Mouse (Mus musculus): Measurements from ENCODE around the gene Eif2ak1. TPM values are rescaled to one million over a fixed set of nuclear protein-coding genes. Genes with fewer than 3 reads are reported as not detected.

Gene Eif2ak1
- total and polyA plus RNA-seq, 2 experiments = 11.1 to 13.1 TPM

DNA sequence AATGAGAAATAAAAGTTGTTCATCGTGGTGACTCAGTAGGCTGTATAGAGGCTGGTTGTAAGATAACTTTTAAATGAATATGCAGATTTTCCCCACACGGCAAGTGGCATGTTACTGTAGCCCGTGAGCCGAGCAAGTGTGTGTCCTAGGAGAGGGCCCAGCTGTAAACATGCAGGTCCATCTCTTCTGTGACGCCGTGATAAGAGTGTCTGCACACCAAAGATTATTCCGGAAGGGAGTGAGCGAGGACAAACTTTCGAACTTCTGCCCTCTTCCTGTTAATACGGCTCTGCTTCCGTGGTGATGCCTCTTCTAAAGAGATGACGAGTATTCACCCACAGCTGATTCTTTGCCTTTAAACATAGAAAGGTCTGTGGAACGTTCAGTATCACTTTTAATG is 1.4 kb downstream of the Eif2ak1 start:
- no peaks in the 10 kb centered on the region for H3K36me3 ChIP-seq (ENCODE audit: control insufficient read depth, insufficient read depth, low read length)

DNA sequence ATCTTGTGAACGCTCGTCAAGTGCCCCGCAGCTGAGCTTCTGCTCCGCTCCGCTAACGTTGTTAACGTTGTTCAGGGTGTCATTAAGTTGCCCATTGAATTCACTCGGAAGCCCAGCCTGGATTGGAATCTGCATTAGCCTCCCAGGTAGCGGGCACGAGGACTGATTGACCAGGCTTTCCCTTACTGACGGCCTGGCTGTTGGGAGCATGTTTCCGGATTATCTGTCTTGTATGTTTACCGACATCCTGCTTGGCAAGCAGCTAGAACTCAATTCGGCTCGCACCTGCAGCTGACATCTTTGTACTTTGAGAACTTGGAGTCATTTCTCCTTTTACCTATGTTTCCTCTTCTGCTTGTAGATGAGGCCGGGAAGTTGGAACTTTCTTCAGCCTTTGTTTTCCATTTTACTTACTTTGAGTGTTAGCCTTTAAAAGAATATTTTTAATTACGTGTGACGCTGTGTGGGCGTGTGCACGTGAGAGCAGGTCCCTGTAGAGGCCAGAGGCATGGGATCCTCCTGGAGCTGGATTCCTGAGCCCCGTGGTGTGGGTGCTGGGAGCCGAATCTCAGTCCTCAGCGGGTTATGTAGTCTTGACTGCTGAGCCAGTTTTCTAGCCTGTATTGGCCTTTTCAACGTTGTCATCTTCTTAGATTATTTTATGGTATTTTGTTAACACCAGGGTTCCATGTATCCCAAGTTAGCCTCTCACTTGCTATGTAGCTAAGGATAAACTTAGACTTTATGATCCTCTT is 2.5 kb downstream of the Eif2ak1 start:
- no peaks in the 10 kb centered on the region for H3K36me3 ChIP-seq (ENCODE audit: control insufficient read depth, insufficient read depth, low read length)
- H3K27ac ChIP-seq (replicated peaks; ENCODE audit: insufficient read depth, low read depth, low read length) = no peak overlapping the region
- H3K4me1 ChIP-seq (ENCODE audit: control insufficient read depth, insufficient read depth, low read length) = peaks cover 9% of the 10 kb centered on the region
- H3K9ac ChIP-seq (ENCODE audit: low read depth, low read length) = no peak overlapping the region
- H3K4me3 ChIP-seq (ENCODE audit: insufficient read depth, low read depth, low read length) = no peak overlapping the region
- peak; percentile 60 for DNase-seq (ENCODE audit: extremely low read depth, low read depth, low spot score)
- H3K79me2 ChIP-seq (ENCODE audit: control insufficient read depth, insufficient read depth, low read length) = peaks cover 21% of the 10 kb centered on the region; the same call in 1 of the 2 replicates
- 65% methylated on average over 24 of the region's 24 CpGs for WGBS
- H3K27me3 ChIP-seq (ENCODE audit: control insufficient read depth, insufficient read depth, low read length) = no peaks in the 10 kb centered on the region
- TF ChIP-seq POLR2A (IDR thresholded peaks at IDR 0.05; ENCODE audit: extremely low read depth, insufficient read depth, low read length) (no peak), CTCF (IDR thresholded peaks at IDR 0.05; ENCODE audit: low read depth, low read length) (no peak)

More for the DNA sequence above, 1.4 kb downstream of the Eif2ak1 start:
- 50% methylated on average over 13 of the region's 13 CpGs for whole genome bisulfite sequencing
- Histone ChIP-seq H3K4me1 (ENCODE audit: control insufficient read depth, insufficient read depth, low read length) (peaks cover 9% of the 10 kb centered on the region), H3K4me3 (ENCODE audit: insufficient read depth, low read depth, low read length) (no peak overlapping the region; the same call in 1 of the 2 replicates), H3K9ac (ENCODE audit: low read depth, low read length) (no peak overlapping the region), H3K27me3 (ENCODE audit: control insufficient read depth, insufficient read depth, low read length) (no peaks in the 10 kb centered on the region), H3K79me2 (ENCODE audit: control insufficient read depth, insufficient read depth, low read length) (peaks cover 21% of the 10 kb centered on the region; the same call in 1 of the 2 replicates), H3K27ac (replicated peaks; ENCODE audit: insufficient read depth, low read depth, low read length) (no peak overlapping the region)
- TF ChIP-seq CTCF (IDR thresholded peaks at IDR 0.05; ENCODE audit: low read depth, low read length) (no peak), POLR2A (IDR thresholded peaks at IDR 0.05; ENCODE audit: extremely low read depth, insufficient read depth, low read length) (no peak)
- DNase-seq (ENCODE audit: extremely low read depth, low read depth, low spot score) = peak; percentile 14

- 90% methylated on average over 5 of the region's 5 CpGs for WGBS
- TF ChIP-seq CTCF (IDR thresholded peaks at IDR 0.05; ENCODE audit: low read depth, low read length) (no peak), POLR2A (IDR thresholded peaks at IDR 0.05; ENCODE audit: extremely low read depth, insufficient read depth, low read length) (no peak)
- peaks cover 21% of the 10 kb centered on the region; the same call in 1 of the 2 replicates for H3K79me2 ChIP-seq (ENCODE audit: control insufficient read depth, insufficient read depth, low read length)
These were observed 3.2 kb downstream of the Eif2ak1 start for GRCm38 (mm10) chr5:143820820-143821219.

DNA sequence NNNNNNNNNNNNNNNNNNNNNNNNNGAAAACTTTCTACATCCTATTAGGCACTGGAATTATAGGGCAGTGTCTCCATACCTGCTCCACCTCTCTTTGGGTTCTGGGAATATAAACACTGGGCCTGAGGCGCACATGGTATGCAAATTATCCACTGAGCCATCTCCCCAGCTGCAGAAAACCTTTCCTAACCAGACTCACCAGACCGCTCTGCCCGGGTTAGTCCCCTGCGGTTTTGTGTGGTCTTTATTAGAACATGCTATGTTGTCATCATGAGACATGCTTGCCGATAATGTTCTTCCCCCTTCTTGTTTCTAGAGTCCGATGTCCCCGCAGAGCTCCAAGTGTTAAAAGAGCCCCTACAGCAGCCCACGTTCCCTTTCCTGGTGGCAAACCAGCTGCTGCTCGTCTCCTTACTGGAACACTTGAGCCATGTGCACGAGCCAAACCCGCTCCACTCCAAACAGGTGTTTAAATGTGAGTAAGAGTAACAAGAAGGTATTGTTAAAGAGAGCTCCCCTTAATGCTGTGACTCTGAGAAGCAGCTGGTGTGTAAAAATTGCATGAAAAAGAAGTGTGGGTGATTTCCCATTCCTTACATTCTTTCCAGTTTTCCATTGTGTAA is 54.1 kb downstream of the Eif2ak1 start:
- no peak for DNase-seq (ENCODE audit: extremely low read depth, low read depth, low spot score)
- Histone ChIP-seq H3K27ac (replicated peaks; ENCODE audit: insufficient read depth, low read depth, low read length) (no peak overlapping the region), H3K36me3 (ENCODE audit: control insufficient read depth, insufficient read depth, low read length) (peaks cover 28% of the 10 kb centered on the region), H3K9ac (ENCODE audit: low read depth, low read length) (no peak overlapping the region), H3K27me3 (ENCODE audit: control insufficient read depth, insufficient read depth, low read length) (no peaks in the 10 kb centered on the region), H3K4me3 (ENCODE audit: insufficient read depth, low read depth, low read length) (no peak overlapping the region), H3K4me1 (ENCODE audit: control insufficient read depth, insufficient read depth, low read length) (no peaks in the 10 kb centered on the region), H3K79me2 (ENCODE audit: control insufficient read depth, insufficient read depth, low read length) (no peaks in the 10 kb centered on the region)
- TF ChIP-seq CTCF (IDR thresholded peaks at IDR 0.05; ENCODE audit: low read depth, low read length) (no peak), POLR2A (IDR thresholded peaks at IDR 0.05; ENCODE audit: extremely low read depth, insufficient read depth, low read length) (no peak)
- WGBS = 92% methylated on average over 11 of the region's 11 CpGs

More at GRCm38 (mm10) chr5:143820820-143821219, 3.2 kb downstream of the Eif2ak1 start:
- H3K4me3 ChIP-seq (ENCODE audit: insufficient read depth, low read depth, low read length) = no peak overlapping the region
- H3K27me3 ChIP-seq (ENCODE audit: control insufficient read depth, insufficient read depth, low read length) = no peaks in the 10 kb centered on the region
- H3K36me3 ChIP-seq (ENCODE audit: control insufficient read depth, insufficient read depth, low read length) = no peaks in the 10 kb centered on the region
- no peak overlapping the region for H3K9ac ChIP-seq (ENCODE audit: low read depth, low read length)
- no peak for DNase-seq (ENCODE audit: extremely low read depth, low read depth, low spot score)
- peaks cover 9% of the 10 kb centered on the region for H3K4me1 ChIP-seq (ENCODE audit: control insufficient read depth, insufficient read depth, low read length)
- no peak overlapping the region for H3K27ac ChIP-seq (replicated peaks; ENCODE audit: insufficient read depth, low read depth, low read length)

GRCm38 (mm10) chr5:143874571-143874970 is 57.0 kb downstream of the Eif2ak1 start:
- no peak overlapping the region for H3K9ac ChIP-seq (ENCODE audit: low read depth, low read length)
- TF ChIP-seq POLR2A (IDR thresholded peaks at IDR 0.05; ENCODE audit: extremely low read depth, insufficient read depth, low read length) = no peak
- no peak for TF ChIP-seq CTCF (IDR thresholded peaks at IDR 0.05; ENCODE audit: low read depth, low read length)
- DNase-seq (ENCODE audit: extremely low read depth, low read depth, low spot score) = no peak
- no peaks in the 10 kb centered on the region for H3K4me1 ChIP-seq (ENCODE audit: control insufficient read depth, insufficient read depth, low read length)
- no peaks in the 10 kb centered on the region for H3K79me2 ChIP-seq (ENCODE audit: control insufficient read depth, insufficient read depth, low read length)
- no peaks in the 10 kb centered on the region for H3K27me3 ChIP-seq (ENCODE audit: control insufficient read depth, insufficient read depth, low read length)
- H3K4me3 ChIP-seq (ENCODE audit: insufficient read depth, low read depth, low read length) = no peak overlapping the region
- peaks cover 45% of the 10 kb centered on the region for H3K36me3 ChIP-seq (ENCODE audit: control insufficient read depth, insufficient read depth, low read length)
- no peak overlapping the region for H3K27ac ChIP-seq (replicated peaks; ENCODE audit: insufficient read depth, low read depth, low read length)
- 80% methylated on average over 4 of the region's 4 CpGs for WGBS

Data from liver, adult 2 months (tissue).